Mouse (Mus musculus) urinary bladder, adult 2 months (tissue): ENCODE results near the gene Adh5. TPM values are rescaled to one million over a fixed set of nuclear protein-coding genes. Genes with fewer than 3 reads are reported as not detected.

ENCODE experiments used
- polyA plus RNA-seq: library from polyadenylated mRNA; depleted of rRNA; stranded (reverse); fragments of >200 nt; gene quantifications from 2 replicates; pipeline ENCODE4 v1.2.3, GENCODE M21; 2012; rRNA removed

Gene Adh5
- polyA plus RNA-seq, 1 experiment, result 96.9 TPM

Other genes starting within 250 kb of the Adh5 start
- gene 4930579F01Rik, start 249.3 kb upstream of the Adh5 start, polyA plus RNA-seq, result 0.03 TPM in 1 of 2 replicates, not detected in the other
- 19.4 and 28.9 TPM in 2 replicates for gene Adh7, start 225.3 kb upstream of the Adh5 start, polyA plus RNA-seq
- gene Adh1, start 182.1 kb upstream of the Adh5 start, polyA plus RNA-seq, result 754 and 825 TPM in 2 replicates
- gene Adh6a, start 129.8 kb upstream of the Adh5 start, polyA plus RNA-seq, result 0.32 and 0.54 TPM in 2 replicates
- 0.12 and 0.26 TPM in 2 replicates for gene Adh6b, start 101.3 kb upstream of the Adh5 start, polyA plus RNA-seq
- not detected in 2 replicates for gene Adh4, start 27.6 kb upstream of the Adh5 start, polyA plus RNA-seq
- 43.1 and 46.9 TPM in 2 replicates for gene Metap1, start 46.4 kb downstream of the Adh5 start, polyA plus RNA-seq
- 86.6 and 98.2 TPM in 2 replicates for gene Eif4e, start 83.1 kb downstream of the Adh5 start, polyA plus RNA-seq